Mouse (Mus musculus): Measurements from ENCODE around the gene Rasgrp3.

- TF ChIP-seq POLR2A (IDR thresholded peaks at IDR 0.05; ENCODE audit: insufficient read depth, low read length): no peak
- TF ChIP-seq CTCF (IDR thresholded peaks at IDR 0.05; ENCODE audit: low read depth, low read length): no peak
- TF ChIP-seq EP300 (IDR thresholded peaks at IDR 0.05; ENCODE audit: insufficient read depth, low read depth, low read length): no peak
Measured at GRCm38 (mm10) chr17:75466948-75467347, 31.3 kb downstream of the Rasgrp3 start.
